Mouse (Mus musculus): ENCODE measurements around the gene Cacna2d1. TPM values are rescaled to one million over a fixed set of nuclear protein-coding genes. Genes with fewer than 3 reads are reported as not detected.

Cacna2d1 gene
- total and polyA plus RNA-seq, 3 experiments: 0.08 to 0.13 TPM; not detected in 1

- no peak for DNase-seq (ENCODE audit: low read depth, low spot score)
- H3K36me3 ChIP-seq (ENCODE audit: control insufficient read depth in 1 of 2, insufficient read depth in 2 of 2, low read length in 2 of 2): no peaks in the 10 kb centered on the region
- no peak overlapping the region for H3K27ac ChIP-seq (ENCODE audit: control insufficient read depth, low read depth, low read length)
- no peaks in the 10 kb centered on the region for H3K9me3 ChIP-seq (replicated peaks; ENCODE audit: insufficient read depth, low read length)
- H3K4me3 ChIP-seq (ENCODE audit: control insufficient read depth in 1 of 2, insufficient read depth in 1 of 2, low read depth in 2 of 2, low read length in 2 of 2): no peak overlapping the region
- H3K9ac ChIP-seq (ENCODE audit: control insufficient read depth, low read depth, low read length, poor library complexity, severe bottlenecking): no peak overlapping the region
- no peaks in the 10 kb centered on the region for H3K27me3 ChIP-seq (ENCODE audit: control insufficient read depth in 1 of 2, insufficient read depth in 2 of 2, low read length in 2 of 2)
- TF ChIP-seq ZKSCAN1 (IDR thresholded peaks at IDR 0.05; ENCODE audit: low read depth, low read length) (no peak), MAFK (IDR thresholded peaks at IDR 0.05; ENCODE audit: borderline replicate concordance, low read depth, low read length) (no peak), UBTF (IDR thresholded peaks at IDR 0.05; ENCODE audit: borderline replicate concordance, insufficient read depth, low read depth, low read length) (no peak), ZNF384 (IDR thresholded peaks at IDR 0.05; ENCODE audit: low read depth, low read length) (no peak), ZMIZ1 (IDR thresholded peaks at IDR 0.05; ENCODE audit: low read depth, low read length) (no peak), POLR2AphosphoS2 (IDR thresholded peaks at IDR 0.05; ENCODE audit: low read length) (no peak), HCFC1 (IDR thresholded peaks at IDR 0.05; ENCODE audit: low read depth, low read length) (no peak), TBP (IDR thresholded peaks at IDR 0.05; ENCODE audit: low read depth, low read length) (no peak), BHLHE40 (IDR thresholded peaks at IDR 0.05; ENCODE audit: borderline replicate concordance, low read depth, low read length) (no peak), RAD21 (IDR thresholded peaks at IDR 0.05; ENCODE audit: low read depth, low read length) (no peak), E2F4 (IDR thresholded peaks at IDR 0.05; ENCODE audit: borderline replicate concordance, low read depth, low read length) (no peak), SMC3 (IDR thresholded peaks at IDR 0.05; ENCODE audit: low read depth, low read length) (no peak), MEF2A (IDR thresholded peaks at IDR 0.05; ENCODE audit: extremely low read depth, insufficient replicate concordance, low read depth, low read length, poor library complexity, severe bottlenecking) (no peak), RCOR1 (IDR thresholded peaks at IDR 0.05; ENCODE audit: low read depth, low read length) (no peak), NELFE (IDR thresholded peaks at IDR 0.05; ENCODE audit: low read depth, low read length) (no peak), MAZ (IDR thresholded peaks at IDR 0.05; ENCODE audit: low read depth, low read length) (no peak)
- H3K79me2 ChIP-seq (ENCODE audit: control insufficient read depth, insufficient read depth, low read length, poor library complexity): no peaks in the 10 kb centered on the region
- no peaks in the 10 kb centered on the region for H3K4me1 ChIP-seq (ENCODE audit: control insufficient read depth in 1 of 2, insufficient read depth in 2 of 2, low read length in 2 of 2)
These were observed 436.2 kb downstream of the Cacna2d1 start for GRCm38 (mm10) chr5:16370706-16371105.

DNA sequence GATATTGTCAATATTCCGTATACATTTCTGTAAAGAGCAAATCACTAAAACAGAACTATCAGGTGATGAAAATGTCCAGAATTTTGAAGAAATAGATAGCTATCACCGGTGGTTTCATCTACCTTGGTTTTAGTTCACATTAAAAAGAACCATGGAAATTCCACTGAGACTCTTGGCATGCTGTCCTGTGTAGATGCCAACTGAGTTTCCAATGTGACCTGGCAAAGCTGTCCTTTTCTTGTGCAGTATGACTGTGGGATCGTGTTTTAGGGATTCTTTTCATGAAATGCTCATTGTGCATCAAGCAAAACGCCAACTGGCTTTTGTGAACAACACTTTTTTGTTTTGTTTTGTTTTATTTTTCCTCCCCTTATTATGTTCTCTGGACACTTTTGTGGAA, 439.5 kb downstream of the Cacna2d1 start:
- Histone ChIP-seq H3K9ac (ENCODE audit: control insufficient read depth, low read depth, low read length, poor library complexity, severe bottlenecking) (no peak overlapping the region), H3K36me3 (ENCODE audit: control insufficient read depth in 1 of 2, insufficient read depth in 2 of 2, low read length in 2 of 2) (no peaks in the 10 kb centered on the region), H3K79me2 (ENCODE audit: control insufficient read depth, insufficient read depth, low read length, poor library complexity) (no peaks in the 10 kb centered on the region), H3K27me3 (ENCODE audit: control insufficient read depth in 1 of 2, insufficient read depth in 2 of 2, low read length in 2 of 2) (no peaks in the 10 kb centered on the region), H3K27ac (ENCODE audit: control insufficient read depth, low read depth, low read length) (no peak overlapping the region), H3K4me1 (ENCODE audit: control insufficient read depth in 1 of 2, insufficient read depth in 2 of 2, low read length in 2 of 2) (no peaks in the 10 kb centered on the region), H3K4me3 (ENCODE audit: control insufficient read depth in 1 of 2, insufficient read depth in 1 of 2, low read depth in 2 of 2, low read length in 2 of 2) (no peak overlapping the region), H3K9me3 (replicated peaks; ENCODE audit: insufficient read depth, low read length) (no peaks in the 10 kb centered on the region)
- TF ChIP-seq POLR2A (IDR thresholded peaks at IDR 0.05; ENCODE audit: control insufficient read depth in 1 of 2, insufficient read depth in 1 of 2, low read depth in 1 of 2, low read length in 2 of 2, poor library complexity in 1 of 2) (no peak), USF1 (IDR thresholded peaks at IDR 0.05; ENCODE audit: low read depth, low read length) (no peak), MEF2A (IDR thresholded peaks at IDR 0.05; ENCODE audit: extremely low read depth, insufficient replicate concordance, low read depth, low read length, poor library complexity, severe bottlenecking) (no peak), JUND (IDR thresholded peaks at IDR 0.05; ENCODE audit: low read depth, low read length) (no peak), RCOR1 (IDR thresholded peaks at IDR 0.05; ENCODE audit: low read depth, low read length) (no peak)
- DNase-seq (ENCODE audit: low read depth, low spot score): no peak
